Mouse (Mus musculus): ENCODE measurements around the gene Aif1. TPM values are rescaled to one million over a fixed set of nuclear protein-coding genes. Genes with fewer than 3 reads are reported as not detected.

Gene Aif1
- polyA plus RNA-seq, 2 experiments: 8.1 to 20.7 TPM

GRCm38 (mm10) chr17:35174201-35174977 is 1.5 kb downstream of the Aif1 start:
- Histone ChIP-seq H3K4me3 (ENCODE audit: insufficient read depth in 1 of 2, low read depth in 2 of 2, low read length in 2 of 2) (no peak overlapping the region), H3K27me3 (ENCODE audit: control insufficient read depth, insufficient read depth, low read length) (no peaks in the 10 kb centered on the region), H3K9ac (replicated peaks) (no peak overlapping the region), H3K9me3 (ENCODE audit: control insufficient read depth, low read length) (no peaks in the 10 kb centered on the region), H3K27ac (no peak overlapping the region), H3K4me1 (replicated peaks; ENCODE audit: control insufficient read depth in 2 of 2, insufficient read depth in 2 of 2, low read length in 1 of 2) (peaks cover 0 to 4% of the 10 kb centered on the region in 2 experiments; a peak in 1 of 4 replicates), H3K36me3 (replicated peaks; ENCODE audit: control insufficient read depth, insufficient read depth, low read depth) (no peaks in the 10 kb centered on the region), H3K4me2 (ENCODE audit: low read depth) (no peak overlapping the region)
- WGBS (ENCODE audit: insufficient replicate concordance): 45% methylated on average over 8 of the region's 8 CpGs
- DNase-seq (ENCODE audit: low read depth in 3 of 3, low spot score in 3 of 3): no peak
- TF ChIP-seq CTCF (IDR thresholded peaks at IDR 0.05; ENCODE audit: low read depth): no peak
- no peak for TF ChIP-seq EP300 (IDR thresholded peaks at IDR 0.05; ENCODE audit: low read depth)
- no peak for ATAC-seq (ENCODE audit: insufficient read depth)

DNA sequence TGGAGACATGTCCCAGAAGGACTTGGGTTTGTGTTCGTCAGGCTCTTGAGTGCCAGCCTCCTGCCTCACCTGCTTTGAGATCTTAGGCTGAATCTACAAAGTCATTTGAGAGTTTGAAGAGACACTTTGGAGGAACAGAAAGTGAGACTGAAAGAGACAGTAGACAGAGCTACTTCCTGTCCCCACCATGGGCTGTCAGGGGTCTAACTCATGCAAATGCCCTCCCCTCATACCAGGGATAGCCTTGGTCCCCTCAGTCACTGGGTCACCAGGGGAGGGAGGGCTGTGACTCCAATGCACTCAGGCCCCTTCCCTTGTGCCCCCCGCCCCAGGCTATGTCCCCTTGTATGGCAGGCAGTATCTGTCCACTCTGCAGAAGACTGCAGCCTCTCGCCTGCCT is 2.5 kb downstream of the Aif1 start:
- TF ChIP-seq EP300 (IDR thresholded peaks at IDR 0.05; ENCODE audit: low read depth) (no peak), CTCF (IDR thresholded peaks at IDR 0.05; ENCODE audit: low read depth) (no peak)
- WGBS (ENCODE audit: insufficient replicate concordance): 52% methylated on average over 3 of the region's 3 CpGs
- Histone ChIP-seq H3K4me1 (replicated peaks; ENCODE audit: control insufficient read depth in 2 of 2, insufficient read depth in 2 of 2, low read length in 1 of 2) (peaks cover 0 to 4% of the 10 kb centered on the region in 2 experiments; a peak in 1 of 4 replicates), H3K36me3 (replicated peaks; ENCODE audit: control insufficient read depth, insufficient read depth, low read depth) (no peaks in the 10 kb centered on the region), H3K27me3 (ENCODE audit: control insufficient read depth, insufficient read depth, low read length) (no peaks in the 10 kb centered on the region), H3K4me3 (ENCODE audit: insufficient read depth in 1 of 2, low read depth in 2 of 2, low read length in 2 of 2) (no peak overlapping the region), H3K9ac (replicated peaks) (no peak overlapping the region), H3K9me3 (ENCODE audit: control insufficient read depth, low read length) (no peaks in the 10 kb centered on the region), H3K27ac (no peak overlapping the region), H3K4me2 (ENCODE audit: low read depth) (no peak overlapping the region)
- ATAC-seq (ENCODE audit: insufficient read depth): no peak
- no peak for DNase-seq (ENCODE audit: low read depth in 3 of 3, low spot score in 3 of 3)

DNA sequence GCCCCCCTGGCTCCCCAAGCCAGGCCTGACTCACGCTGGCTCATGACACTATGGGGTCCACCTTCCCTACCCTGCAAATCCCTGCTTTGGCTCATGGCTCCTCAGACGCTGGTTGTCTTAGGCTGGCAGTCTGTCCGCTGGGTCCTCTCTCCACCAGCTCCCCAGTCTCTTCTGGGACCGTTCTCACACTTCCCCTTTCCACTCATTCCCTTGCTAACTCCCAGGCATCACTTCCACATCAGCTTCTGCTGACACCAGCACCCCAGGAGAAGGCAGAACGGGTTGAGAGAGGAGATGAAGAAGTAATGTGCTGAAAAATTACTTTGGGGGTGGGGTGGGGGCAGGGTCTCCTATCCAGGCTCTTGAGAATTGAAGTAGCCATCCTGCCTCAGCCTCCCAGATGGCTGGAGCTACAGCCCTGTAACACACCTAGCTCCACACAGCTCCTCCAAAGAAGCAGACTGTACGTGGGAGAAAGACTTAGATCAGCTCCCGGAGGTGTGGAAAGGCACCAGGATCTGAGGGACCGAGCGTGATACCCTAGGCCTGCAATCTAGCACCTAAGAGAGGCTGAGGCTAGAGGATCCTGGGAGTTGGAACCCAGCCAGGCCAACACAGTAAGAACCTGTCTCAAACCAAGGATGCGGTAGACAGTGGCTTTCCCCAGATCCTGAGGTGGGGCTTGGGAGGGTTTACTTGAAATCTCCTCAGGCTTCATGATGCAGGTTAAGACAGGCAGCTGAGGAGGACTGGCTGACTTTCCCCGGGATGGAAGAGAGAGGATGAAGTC is 3.2 kb downstream of the Aif1 start:
- no peak for ATAC-seq (ENCODE audit: insufficient read depth)
- no peaks in the 10 kb centered on the region for H3K9me3 ChIP-seq (ENCODE audit: control insufficient read depth, low read length)
- H3K27me3 ChIP-seq (ENCODE audit: control insufficient read depth, insufficient read depth, low read length): no peaks in the 10 kb centered on the region
- no peaks in the 10 kb centered on the region for H3K36me3 ChIP-seq (replicated peaks; ENCODE audit: control insufficient read depth, insufficient read depth, low read depth)
- no peak for TF ChIP-seq CTCF (IDR thresholded peaks at IDR 0.05; ENCODE audit: low read depth)
- no peak for TF ChIP-seq EP300 (IDR thresholded peaks at IDR 0.05; ENCODE audit: low read depth)
- WGBS (ENCODE audit: insufficient replicate concordance): 55% methylated on average over 11 of the region's 11 CpGs
- no peak for DNase-seq (ENCODE audit: low read depth in 3 of 3, low spot score in 3 of 3)
- H3K4me2 ChIP-seq (ENCODE audit: low read depth): no peak overlapping the region
- H3K4me3 ChIP-seq (ENCODE audit: insufficient read depth in 1 of 2, low read depth in 2 of 2, low read length in 2 of 2): no peak overlapping the region
- H3K27ac ChIP-seq: no peak overlapping the region
- H3K4me1 ChIP-seq (replicated peaks; ENCODE audit: control insufficient read depth in 2 of 2, insufficient read depth in 2 of 2, low read length in 1 of 2): peaks cover 0 to 4% of the 10 kb centered on the region in 2 experiments; a peak in 1 of 4 replicates
- no peak overlapping the region for H3K9ac ChIP-seq (replicated peaks)

DNA sequence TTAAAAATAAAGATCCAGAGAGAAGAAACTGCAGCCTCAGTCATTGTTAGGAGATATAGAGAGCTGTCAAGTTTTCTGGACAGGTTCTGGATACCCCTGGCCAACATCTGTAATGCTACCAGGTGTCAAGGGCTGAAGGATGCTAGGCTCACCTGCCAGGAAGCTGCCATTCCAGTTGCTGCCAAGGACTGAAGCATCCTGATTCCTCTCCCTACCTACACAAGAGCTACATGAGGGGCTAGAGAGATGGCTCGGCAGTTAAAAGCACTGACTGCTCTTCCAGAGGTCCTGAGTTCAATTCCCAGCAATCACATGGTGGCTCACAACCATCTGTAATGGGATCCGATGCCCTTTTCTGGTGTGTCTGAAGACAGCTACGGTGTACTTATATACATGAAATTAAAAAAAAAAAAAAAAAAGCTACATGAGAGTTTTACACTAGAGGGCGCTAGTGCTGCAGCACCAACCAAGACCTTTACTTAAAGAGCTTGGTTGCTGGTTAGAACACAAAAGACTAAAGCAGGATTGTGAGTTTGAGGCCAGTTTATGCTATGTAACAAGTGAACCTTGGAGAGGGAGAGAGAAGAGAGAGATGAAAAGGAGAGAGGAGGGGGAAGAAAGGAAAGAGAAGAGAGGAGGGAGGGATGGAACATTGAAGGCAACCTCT is 7.2 kb downstream of the Aif1 start:
- Histone ChIP-seq H3K27me3 (ENCODE audit: control insufficient read depth, insufficient read depth, low read length) (no peaks in the 10 kb centered on the region), H3K9ac (replicated peaks) (no peak overlapping the region; the same call in 1 of the 2 replicates), H3K27ac (no peak overlapping the region), H3K36me3 (replicated peaks; ENCODE audit: control insufficient read depth, insufficient read depth, low read depth) (no peaks in the 10 kb centered on the region), H3K4me3 (ENCODE audit: insufficient read depth in 1 of 2, low read depth in 2 of 2, low read length in 2 of 2) (no peak overlapping the region), H3K4me1 (replicated peaks; ENCODE audit: control insufficient read depth in 2 of 2, insufficient read depth in 2 of 2, low read length in 1 of 2) (peaks cover 4 to 10% of the 10 kb centered on the region in 2 experiments), H3K9me3 (ENCODE audit: control insufficient read depth, low read length) (no peaks in the 10 kb centered on the region), H3K4me2 (ENCODE audit: low read depth) (no peak overlapping the region)
- ATAC-seq (ENCODE audit: insufficient read depth) (no peak), DNase-seq (ENCODE audit: low read depth in 3 of 3, low spot score in 3 of 3) (peak; percentile 49 to 61 (median 54))
- TF ChIP-seq CTCF (IDR thresholded peaks at IDR 0.05; ENCODE audit: low read depth) (peak; percentile 70), EP300 (IDR thresholded peaks at IDR 0.05; ENCODE audit: low read depth) (no peak)
- 13% methylated on average over 4 of the region's 4 CpGs for WGBS (ENCODE audit: insufficient replicate concordance)
